Mouse (Mus musculus): ENCODE measurements around the gene Ablim1. TPM values are rescaled to one million over a fixed set of nuclear protein-coding genes. Genes with fewer than 3 reads are reported as not detected.

The Ablim1 gene
- polyA plus RNA-seq, 2 experiments: 3.0 to 4.7 TPM

DNA sequence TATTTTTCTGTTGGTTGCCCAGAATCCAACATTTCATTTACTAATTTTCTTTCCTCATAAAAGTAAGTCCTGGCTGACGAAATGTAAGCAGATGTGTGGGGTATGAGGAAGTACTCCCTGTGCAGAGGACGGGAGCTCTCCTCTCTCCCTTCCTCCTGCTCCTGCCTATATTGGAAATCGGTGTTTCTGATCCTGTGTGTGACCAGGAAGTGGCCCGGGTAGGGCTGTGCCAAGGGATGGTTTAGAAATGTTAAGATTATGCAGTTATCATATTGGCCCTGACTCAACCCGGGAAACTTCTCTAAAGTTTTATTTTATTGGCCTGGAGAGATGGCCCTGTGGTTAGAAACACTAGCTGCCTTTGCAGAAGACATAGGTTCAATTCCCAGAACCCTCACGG lies 40.0 kb upstream of the Ablim1 start:
- Histone ChIP-seq H3K4me1 (replicated peaks; ENCODE audit: control insufficient read depth in 2 of 2, insufficient read depth in 2 of 2, low read length in 1 of 2) (peaks cover 9 to 35% of the 10 kb centered on the region in 2 experiments), H3K4me3 (ENCODE audit: insufficient read depth in 1 of 2, low read depth in 2 of 2, low read length in 2 of 2) (no peak overlapping the region), H3K9ac (replicated peaks) (no peak overlapping the region), H3K27me3 (ENCODE audit: control insufficient read depth, insufficient read depth, low read length) (no peaks in the 10 kb centered on the region), H3K9me3 (ENCODE audit: control insufficient read depth, low read length) (no peaks in the 10 kb centered on the region), H3K36me3 (replicated peaks; ENCODE audit: control insufficient read depth, insufficient read depth, low read depth) (no peaks in the 10 kb centered on the region), H3K4me2 (ENCODE audit: low read depth) (no peak overlapping the region), H3K27ac (no peak overlapping the region)
- ATAC-seq (ENCODE audit: insufficient read depth) (no peak), DNase-seq (ENCODE audit: low read depth in 3 of 3, low spot score in 3 of 3) (no peak)
- 56% methylated on average over 6 of the region's 6 CpGs for WGBS (ENCODE audit: insufficient replicate concordance)
- TF ChIP-seq EP300 (IDR thresholded peaks at IDR 0.05; ENCODE audit: low read depth): no peak
- no peak for TF ChIP-seq CTCF (IDR thresholded peaks at IDR 0.05; ENCODE audit: low read depth)

DNA sequence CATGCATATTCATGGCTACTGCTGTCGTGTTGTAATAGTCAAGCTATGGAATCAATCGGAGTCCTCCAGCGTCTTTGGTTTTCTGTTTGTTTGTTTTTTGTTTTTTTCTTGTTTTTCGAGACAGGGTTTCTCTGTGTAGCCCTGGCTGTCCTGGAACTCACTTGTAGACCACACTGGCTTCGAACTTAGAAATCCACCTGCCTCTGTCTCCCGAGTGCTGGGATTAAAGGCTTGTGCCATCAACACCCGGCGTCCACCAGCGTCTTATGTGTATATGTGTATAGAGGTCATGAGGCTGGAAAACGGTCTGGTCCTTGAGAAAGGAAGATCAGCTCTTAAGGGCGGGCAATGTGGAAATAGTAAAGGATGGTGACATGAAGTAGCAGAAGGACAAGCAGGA lies 39.3 kb upstream of the Ablim1 start:
- TF ChIP-seq CTCF (IDR thresholded peaks at IDR 0.05; ENCODE audit: low read depth) (no peak), EP300 (IDR thresholded peaks at IDR 0.05; ENCODE audit: low read depth) (no peak)
- Histone ChIP-seq H3K9me3 (ENCODE audit: control insufficient read depth, low read length) (no peaks in the 10 kb centered on the region), H3K4me2 (ENCODE audit: low read depth) (no peak overlapping the region), H3K9ac (replicated peaks) (no peak overlapping the region), H3K27ac (no peak overlapping the region), H3K27me3 (ENCODE audit: control insufficient read depth, insufficient read depth, low read length) (no peaks in the 10 kb centered on the region), H3K4me1 (replicated peaks; ENCODE audit: control insufficient read depth in 2 of 2, insufficient read depth in 2 of 2, low read length in 1 of 2) (peaks cover 6 to 30% of the 10 kb centered on the region in 2 experiments), H3K36me3 (replicated peaks; ENCODE audit: control insufficient read depth, insufficient read depth, low read depth) (no peaks in the 10 kb centered on the region), H3K4me3 (ENCODE audit: insufficient read depth in 1 of 2, low read depth in 2 of 2, low read length in 2 of 2) (no peak overlapping the region)
- DNase-seq (ENCODE audit: low read depth in 3 of 3, low spot score in 3 of 3) (no peak), ATAC-seq (ENCODE audit: insufficient read depth) (no peak)
- WGBS (ENCODE audit: insufficient replicate concordance): 82% methylated on average over 11 of the region's 11 CpGs

DNA sequence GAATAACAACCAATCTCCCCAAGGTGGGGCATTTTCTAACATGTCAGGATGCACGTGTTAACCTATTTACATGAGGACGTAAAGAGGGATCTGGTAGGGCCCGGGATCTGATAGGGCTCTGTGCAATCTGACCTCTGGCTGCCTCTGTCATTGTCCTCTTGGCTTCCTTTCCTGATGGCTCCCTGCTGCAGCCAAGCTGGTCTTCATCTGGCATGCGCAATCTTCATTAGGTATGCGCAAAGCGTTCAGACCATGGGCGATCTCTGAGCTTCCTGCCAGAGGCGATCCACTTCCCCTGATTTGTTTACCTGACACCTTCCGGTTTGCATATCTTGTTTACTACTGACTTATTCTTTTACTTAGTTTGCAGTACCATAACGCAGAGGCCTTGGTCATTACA lies 38.5 kb upstream of the Ablim1 start:
- no peak for DNase-seq (ENCODE audit: low read depth in 3 of 3, low spot score in 3 of 3)

DNA sequence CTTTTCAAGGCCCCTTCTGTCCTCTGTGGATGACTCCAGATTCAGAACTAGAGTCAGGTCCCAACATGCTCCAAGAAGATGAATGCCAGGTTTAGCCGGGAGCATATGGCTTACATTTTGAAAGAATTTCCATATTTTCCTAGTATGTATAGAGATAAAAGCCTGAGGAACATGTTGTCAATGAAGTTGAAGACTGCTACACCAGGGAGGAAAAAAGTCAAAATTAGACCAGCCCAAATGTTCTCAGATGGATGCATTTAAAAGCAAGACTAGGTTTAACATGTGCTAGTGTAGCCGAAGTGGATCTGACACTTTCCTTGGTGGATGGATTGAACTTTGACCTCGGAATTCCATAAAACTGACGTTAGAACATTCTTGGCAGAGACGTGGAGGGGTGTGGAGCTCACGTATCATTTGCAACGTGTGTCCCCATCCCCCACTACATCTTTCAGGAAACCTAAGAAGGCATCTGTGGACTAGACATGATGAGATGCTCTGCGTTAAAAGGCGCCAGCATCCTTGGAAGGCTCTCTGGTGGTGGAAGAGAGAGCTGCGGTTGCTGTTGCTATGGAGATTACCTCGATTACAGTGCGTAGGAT lies 37.7 kb upstream of the Ablim1 start:
- Histone ChIP-seq H3K27ac (no peak overlapping the region), H3K36me3 (replicated peaks; ENCODE audit: control insufficient read depth, insufficient read depth, low read depth) (no peaks in the 10 kb centered on the region), H3K4me1 (replicated peaks; ENCODE audit: control insufficient read depth in 2 of 2, insufficient read depth in 2 of 2, low read length in 1 of 2) (peaks cover 0 to 18% of the 10 kb centered on the region in 2 experiments; a peak in 2 of 4 replicates), H3K9ac (replicated peaks) (no peak overlapping the region), H3K27me3 (ENCODE audit: control insufficient read depth, insufficient read depth, low read length) (no peaks in the 10 kb centered on the region), H3K4me3 (ENCODE audit: insufficient read depth in 1 of 2, low read depth in 2 of 2, low read length in 2 of 2) (no peak overlapping the region), H3K9me3 (ENCODE audit: control insufficient read depth, low read length) (no peaks in the 10 kb centered on the region), H3K4me2 (ENCODE audit: low read depth) (no peak overlapping the region)
- no peak for TF ChIP-seq CTCF (IDR thresholded peaks at IDR 0.05; ENCODE audit: low read depth)
- no peak for DNase-seq (ENCODE audit: low read depth in 3 of 3, low spot score in 3 of 3)
- 79% methylated on average over 12 of the region's 12 CpGs for WGBS (ENCODE audit: insufficient replicate concordance)
- no peak for ATAC-seq (ENCODE audit: insufficient read depth)

More for the DNA sequence above, 38.5 kb upstream of the Ablim1 start:
- Histone ChIP-seq H3K36me3 (replicated peaks; ENCODE audit: control insufficient read depth, insufficient read depth, low read depth) (no peaks in the 10 kb centered on the region), H3K9me3 (ENCODE audit: control insufficient read depth, low read length) (no peaks in the 10 kb centered on the region), H3K9ac (replicated peaks) (no peak overlapping the region), H3K4me1 (replicated peaks; ENCODE audit: control insufficient read depth in 2 of 2, insufficient read depth in 2 of 2, low read length in 1 of 2) (peaks cover 6 to 23% of the 10 kb centered on the region in 2 experiments), H3K27me3 (ENCODE audit: control insufficient read depth, insufficient read depth, low read length) (no peaks in the 10 kb centered on the region), H3K4me2 (ENCODE audit: low read depth) (no peak overlapping the region), H3K4me3 (ENCODE audit: insufficient read depth in 1 of 2, low read depth in 2 of 2, low read length in 2 of 2) (no peak overlapping the region), H3K27ac (no peak overlapping the region)
- TF ChIP-seq EP300 (IDR thresholded peaks at IDR 0.05; ENCODE audit: low read depth): no peak
- TF ChIP-seq CTCF (IDR thresholded peaks at IDR 0.05; ENCODE audit: low read depth): no peak
- 84% methylated on average over 10 of the region's 10 CpGs for WGBS (ENCODE audit: insufficient replicate concordance)
- ATAC-seq (ENCODE audit: insufficient read depth): no peak

DNA sequence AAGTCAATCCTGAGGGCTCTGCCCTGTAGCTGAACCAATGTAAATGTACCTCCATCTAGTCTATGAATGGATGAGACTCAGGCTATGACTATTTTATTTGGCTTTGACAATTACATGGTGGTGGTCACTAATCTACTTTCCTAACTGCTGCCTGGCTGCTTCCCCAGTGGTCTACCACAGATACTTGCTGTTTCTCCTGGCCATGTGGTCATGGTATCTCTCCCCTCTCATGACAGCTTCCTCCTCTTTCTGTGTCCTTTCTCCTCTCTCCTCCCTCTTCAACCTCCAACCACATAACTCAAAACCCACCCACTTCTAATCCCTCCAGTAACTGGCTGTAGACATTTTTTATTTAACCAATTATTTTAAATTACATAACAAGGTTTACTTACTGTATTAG lies 34.4 kb upstream of the Ablim1 start:
- no peaks in the 10 kb centered on the region for H3K36me3 ChIP-seq (replicated peaks; ENCODE audit: control insufficient read depth, insufficient read depth, low read depth)
- H3K9me3 ChIP-seq (ENCODE audit: control insufficient read depth, low read length): no peaks in the 10 kb centered on the region; the same call in 1 of the 2 replicates

More for the DNA sequence above, 34.4 kb upstream of the Ablim1 start:
- TF ChIP-seq EP300 (IDR thresholded peaks at IDR 0.05; ENCODE audit: low read depth) (no peak), CTCF (IDR thresholded peaks at IDR 0.05; ENCODE audit: low read depth) (no peak)
- Histone ChIP-seq H3K27me3 (ENCODE audit: control insufficient read depth, insufficient read depth, low read length) (no peaks in the 10 kb centered on the region), H3K4me3 (ENCODE audit: insufficient read depth in 1 of 2, low read depth in 2 of 2, low read length in 2 of 2) (no peak overlapping the region), H3K4me1 (replicated peaks; ENCODE audit: control insufficient read depth in 2 of 2, insufficient read depth in 2 of 2, low read length in 1 of 2) (no peaks in the 10 kb centered on the region), H3K9ac (replicated peaks) (no peak overlapping the region), H3K4me2 (ENCODE audit: low read depth) (no peak overlapping the region), H3K27ac (no peak overlapping the region)
- no peak for DNase-seq (ENCODE audit: low read depth in 3 of 3, low spot score in 3 of 3)
- ATAC-seq (ENCODE audit: insufficient read depth): no peak
